In the genomic region with DNA sequence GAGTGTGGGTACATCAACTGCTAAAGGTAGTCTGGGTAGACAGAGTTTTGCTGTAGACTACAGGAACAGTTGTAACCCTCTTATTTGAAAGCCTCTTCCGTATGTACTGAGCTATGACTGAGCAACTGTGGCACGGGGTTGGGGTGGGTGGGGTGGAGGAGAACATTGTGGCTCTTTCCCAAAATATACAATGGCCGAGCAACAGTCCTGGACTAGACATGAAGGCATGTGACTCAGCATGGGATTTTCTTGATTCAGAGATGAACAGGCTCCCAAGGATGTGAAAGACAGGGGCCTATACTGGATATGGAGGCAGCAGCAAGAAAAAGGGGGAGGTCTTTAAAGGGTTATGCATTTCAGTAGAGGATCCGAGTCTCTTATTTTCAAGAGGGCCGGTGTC, we compare ENCODE assay signal across 35 mouse cellular contexts. TPM values are rescaled to one million over a fixed set of nuclear protein-coding genes. Genes with fewer than 3 reads are reported as not detected.
"Had no signal": no experiment of that assay in that cellular context is flagged by ENCODE, and none has a peak within 500 bp of the region (broad histone marks: within the 10 kb centered on the region; RNA-seq: fewer than 3 reads in every experiment).

No protein-coding gene starts in this region.

- H3K9ac ChIP-seq: heart, embryonic 12.5 days; hindbrain, embryonic 13.5 days; hindbrain, embryonic 15.5 days; limb, embryonic 12.5 days; liver, embryonic 13.5 days; liver, embryonic 15.5 days had no signal

- H3K4me3 ChIP-seq: gastrocnemius, adult 2 months; heart, embryonic 10.5 days; heart, embryonic 12.5 days; hindbrain, embryonic 10.5 days; hindbrain, embryonic 13.5 days; hindbrain, embryonic 15.5 days; layer of hippocampus, adult 2 months; left cerebral cortex, adult 2 months; limb, embryonic 10.5 days; limb, embryonic 12.5 days; liver, embryonic 13.5 days; liver, embryonic 15.5 days had no signal

- H3K27ac ChIP-seq: gastrocnemius, adult 2 months; heart, embryonic 10.5 days; hindbrain, embryonic 10.5 days; hindbrain, embryonic 13.5 days; hindbrain, embryonic 15.5 days; hindbrain, postnatal 0 days; layer of hippocampus, adult 2 months; left cerebral cortex, adult 2 months; limb, embryonic 10.5 days; limb, embryonic 12.5 days; liver, embryonic 13.5 days; liver, embryonic 15.5 days had no signal

- H3K4me2 ChIP-seq: heart, embryonic 12.5 days; hindbrain, embryonic 13.5 days; hindbrain, embryonic 15.5 days; limb, embryonic 12.5 days; liver, embryonic 11.5 days; liver, embryonic 13.5 days; liver, embryonic 15.5 days had no signal

- H3K36me3 ChIP-seq: heart, embryonic 10.5 days; heart, embryonic 12.5 days; hindbrain, embryonic 10.5 days; hindbrain, embryonic 13.5 days; hindbrain, embryonic 15.5 days; limb, embryonic 10.5 days; limb, embryonic 12.5 days; liver, embryonic 13.5 days; liver, embryonic 15.5 days had no signal

- H3K27me3 ChIP-seq: heart, embryonic 12.5 days; hindbrain, embryonic 13.5 days; hindbrain, embryonic 15.5 days; limb, embryonic 12.5 days; liver, embryonic 13.5 days; liver, embryonic 15.5 days had no signal

- DNase-seq: gastrocnemius, adult 2 months; gastrocnemius, postnatal 10 days; gastrocnemius, postnatal 25 days; heart, adult 18-20 months; heart, postnatal 10 days; heart, postnatal 4 days; kidney, adult 18-20 months; kidney, adult 8-10 months; kidney, postnatal 10 days; kidney, postnatal 25 days; kidney, postnatal 4 days; liver; liver, embryonic 13.5 days had no signal

- H3K9me3 ChIP-seq: heart, embryonic 10.5 days; heart, embryonic 12.5 days; hindbrain, embryonic 10.5 days; hindbrain, embryonic 13.5 days; hindbrain, embryonic 15.5 days; limb, embryonic 10.5 days; limb, embryonic 12.5 days; liver, embryonic 13.5 days; liver, embryonic 15.5 days had no signal

- ATAC-seq: hindbrain, postnatal 0 days; intestine, embryonic 16.5 days had no signal

- H3K4me1 ChIP-seq: heart, embryonic 10.5 days; heart, embryonic 12.5 days; hindbrain, embryonic 10.5 days; hindbrain, embryonic 13.5 days; hindbrain, embryonic 15.5 days; limb, embryonic 10.5 days; limb, embryonic 12.5 days; liver, embryonic 13.5 days; liver, embryonic 15.5 days had no signal

RNA-seq across cellular contexts. Expression of a gene that starts 6.4 kb away (rescaled TPM):
- total RNA-seq: gastrocnemius, adult 2 months; gastrocnemius, postnatal 25 days; gastrocnemius, postnatal 4 days; granulocyte monocyte progenitor cell, adult 5-6 weeks; heart, adult 18-20 months; heart, postnatal 10 days; heart, postnatal 25 days; heart, postnatal 4 days had no signal
- polyA plus RNA-seq: heart, embryonic 10.5 days; heart, embryonic 12.5 days; heart, embryonic 14.5 days; heart, embryonic 16.5 days; hindbrain, embryonic 10.5 days; hindbrain, embryonic 13.5 days; intestine, embryonic 14.5 days; intestine, embryonic 16.5 days; kidney, embryonic 14.5 days; kidney, embryonic 16.5 days; limb, embryonic 10.5 days; limb, embryonic 12.5 days; limb, embryonic 14.5 days; liver, embryonic 11.5 days; liver, embryonic 13.5 days; liver, embryonic 15.5 days had no signal
